Mouse (Mus musculus) megakaryocyte, embryonic 14.5 days (primary cell): ENCODE data around the gene Krtap3-1.

Experiments used
- FLI1 ChIP-seq: IDR thresholded peaks from 2 replicates; pipeline ENCODE4 v1.6.1; 2012; ENCODE audit warnings: low read length, inconsistent platforms, mixed read lengths
- GATA1 ChIP-seq: IDR thresholded peaks from 3 replicates; pipeline ENCODE4 v1.6.1; 2012; ENCODE audit warnings: mixed read lengths, low read length, inconsistent platforms, borderline replicate concordance

GRCm38 (mm10) chr11:99539721-99540120, 26.7 kb downstream of the Krtap3-1 start:
- TF ChIP-seq GATA1, result no peak
- TF ChIP-seq FLI1, result no peak
